Mouse (Mus musculus) myocyte (in vitro differentiated cells): ENCODE measurements around the gene Map1b. TPM values are rescaled to one million over a fixed set of nuclear protein-coding genes. Genes with fewer than 3 reads are reported as not detected.

Experiments
- H3K27me3 ChIP-seq: one replicate; pipeline ENCODE4 v1.6.1; 2011; ENCODE audit not compliant: control insufficient read depth, insufficient read depth, insufficient read length
- H3K36me3 ChIP-seq: one replicate; pipeline ENCODE4 v1.6.1; 2011; ENCODE audit not compliant: control insufficient read depth, insufficient read depth
- H3K4me2 ChIP-seq: one replicate; pipeline ENCODE4 v1.6.1; 2011; ENCODE audit warnings: low read depth, control low read depth
- H3K4me3 ChIP-seq: one replicate; pipeline ENCODE4 v1.5.1; 2011; ENCODE audit warnings: mild to moderate bottlenecking, control low read depth, moderate library complexity
- H3K79me2 ChIP-seq: one replicate; pipeline ENCODE4 v1.6.1; 2011; ENCODE audit not compliant: control insufficient read depth, insufficient read depth
- H3ac ChIP-seq: one replicate; pipeline ENCODE4 v1.6.1; 2011; ENCODE audit not compliant: control insufficient read depth, insufficient read length
- CEBPB ChIP-seq: IDR thresholded peaks from 2 replicates; pipeline ENCODE4 v1.6.1; 2011; ENCODE audit warnings: mild to moderate bottlenecking, moderate library complexity; ENCODE audit not compliant: poor library complexity, insufficient read depth, severe bottlenecking
- E2F4 ChIP-seq: IDR thresholded peaks from one replicate; pipeline ENCODE4 v1.6.1; 2011; ENCODE audit warnings: mild to moderate bottlenecking, control low read depth, moderate library complexity; ENCODE audit not compliant: insufficient read depth
- MAX ChIP-seq: IDR thresholded peaks from one replicate; pipeline ENCODE4 v1.6.1; 2011; ENCODE audit warnings: low read depth, mild to moderate bottlenecking, control low read depth
- MYOD1 ChIP-seq, 3 experiments: IDR thresholded peaks; one replicate each; pipeline ENCODE4 v1.6.1; 2011; ENCODE audit warnings: control low read depth in 2 of 3, low read depth in 2 of 3, mild to moderate bottlenecking in 2 of 3, moderate library complexity in 1 of 3; ENCODE audit not compliant: insufficient read length in 2 of 3, control insufficient read depth in 1 of 3
- MYOG ChIP-seq, 3 experiments: IDR thresholded peaks; one replicate each; pipeline ENCODE4 v1.6.1; 2011; ENCODE audit warnings: control low read depth in 2 of 3, low read depth in 2 of 3, mild to moderate bottlenecking in 2 of 3; ENCODE audit not compliant: insufficient read length in 2 of 3, control insufficient read depth in 1 of 3, insufficient read depth in 1 of 3
- POLR2A ChIP-seq: IDR thresholded peaks from one replicate; pipeline ENCODE4 v1.6.1; 2011; ENCODE audit warnings: low read depth, mild to moderate bottlenecking, control low read depth, moderate library complexity; ENCODE audit not compliant: insufficient read length
- POLR2AphosphoS2 ChIP-seq: IDR thresholded peaks from one replicate; pipeline ENCODE4 v1.6.1; 2011; ENCODE audit warnings: low read depth, control low read depth; ENCODE audit not compliant: insufficient read length
- REST ChIP-seq: IDR thresholded peaks from one replicate; pipeline ENCODE4 v1.6.1; 2011; ENCODE audit warnings: mild to moderate bottlenecking, control low read depth, moderate library complexity; ENCODE audit not compliant: insufficient read depth, insufficient read length
- SRF ChIP-seq: IDR thresholded peaks from one replicate; pipeline ENCODE4 v1.6.1; 2011; ENCODE audit warnings: low read depth; ENCODE audit not compliant: control insufficient read depth, insufficient read length
- TCF12 ChIP-seq: IDR thresholded peaks from one replicate; pipeline ENCODE4 v1.6.1; 2011; ENCODE audit warnings: mild to moderate bottlenecking, control low read depth; ENCODE audit not compliant: poor library complexity, insufficient read depth, severe bottlenecking
- TCF3 ChIP-seq: IDR thresholded peaks from one replicate; pipeline ENCODE4 v1.6.1; 2011; ENCODE audit warnings: low read depth, control low read depth; ENCODE audit not compliant: insufficient read length
- USF1 ChIP-seq: IDR thresholded peaks from one replicate; pipeline ENCODE4 v1.6.1; 2011; ENCODE audit warnings: low read depth, mild to moderate bottlenecking, control low read depth, moderate library complexity
- polyA plus RNA-seq: library from polyadenylated mRNA; unstranded; fragments of >200 nt; fragmentation: generic; extraction: Trizol; gene quantifications from one replicate; pipeline ENCODE4 v1.2.1, GENCODE M21; 2012; ENCODE audit warnings: missing spikeins

Gene Map1b
- polyA plus RNA-seq, 1 experiment = 40.6 TPM

GRCm38 (mm10) chr13:99387901-99388811 is 128.2 kb downstream of the Map1b start:
- Histone ChIP-seq H3K4me3 (no peak overlapping the region), H3ac (no peak overlapping the region)
- TF ChIP-seq POLR2A (no peak), MYOD1 (IDR thresholded peaks at IDR 0.05; ENCODE audit: control insufficient read depth in 1 of 3, insufficient read length in 2 of 3, low read depth in 2 of 3) (no peak), POLR2AphosphoS2 (no peak), CEBPB (no peak), SRF (no peak), E2F4 (no peak), MYOG (IDR thresholded peaks at IDR 0.05; ENCODE audit: control insufficient read depth in 1 of 3, insufficient read depth in 1 of 3, insufficient read length in 2 of 3, low read depth in 2 of 3) (no peak), TCF12 (no peak), REST (no peak), USF1 (no peak), MAX (no peak), TCF3 (no peak)

GRCm38 (mm10) chr13:99386341-99386740 is 130.0 kb downstream of the Map1b start:
- Histone ChIP-seq H3K79me2 (no peaks in the 10 kb centered on the region), H3K4me2 (no peak overlapping the region), H3K36me3 (no peaks in the 10 kb centered on the region), H3K27me3 (no peaks in the 10 kb centered on the region), H3ac (no peak overlapping the region), H3K4me3 (no peak overlapping the region)
- TF ChIP-seq E2F4 (no peak), CEBPB (no peak), MAX (no peak), MYOG (IDR thresholded peaks at IDR 0.05; ENCODE audit: control insufficient read depth in 1 of 3, insufficient read depth in 1 of 3, insufficient read length in 2 of 3, low read depth in 2 of 3) (no peak), POLR2A (no peak), TCF3 (no peak), SRF (no peak), REST (no peak), POLR2AphosphoS2 (no peak)

More at GRCm38 (mm10) chr13:99387901-99388811, 128.2 kb downstream of the Map1b start:
- peaks cover 3% of the 10 kb centered on the region for H3K79me2 ChIP-seq
- no peak overlapping the region for H3K4me2 ChIP-seq
- no peaks in the 10 kb centered on the region for H3K36me3 ChIP-seq
- H3K27me3 ChIP-seq = no peaks in the 10 kb centered on the region

- Histone ChIP-seq H3K4me2 (no peak overlapping the region), H3ac (no peak overlapping the region), H3K79me2 (no peaks in the 10 kb centered on the region), H3K36me3 (no peaks in the 10 kb centered on the region), H3K27me3 (no peaks in the 10 kb centered on the region), H3K4me3 (no peak overlapping the region)
- TF ChIP-seq TCF3 (no peak), E2F4 (no peak), POLR2AphosphoS2 (no peak), TCF12 (no peak), MYOG (IDR thresholded peaks at IDR 0.05; ENCODE audit: control insufficient read depth in 1 of 3, insufficient read depth in 1 of 3, insufficient read length in 2 of 3, low read depth in 2 of 3) (no peak), REST (no peak), MAX (no peak), MYOD1 (IDR thresholded peaks at IDR 0.05; ENCODE audit: control insufficient read depth in 1 of 3, insufficient read length in 2 of 3, low read depth in 2 of 3) (no peak), USF1 (no peak), SRF (no peak), CEBPB (no peak), POLR2A (no peak)
Observed at GRCm38 (mm10) chr13:99385911-99386310, 130.4 kb downstream of the Map1b start.

- no peak for TF ChIP-seq TCF3
- no peak for TF ChIP-seq USF1
- no peak for TF ChIP-seq E2F4
- TF ChIP-seq MYOG (IDR thresholded peaks at IDR 0.05; ENCODE audit: control insufficient read depth in 1 of 3, insufficient read depth in 1 of 3, insufficient read length in 2 of 3, low read depth in 2 of 3) = no peak
- TF ChIP-seq SRF = no peak
- TF ChIP-seq MAX = no peak
- no peak for TF ChIP-seq POLR2AphosphoS2
- TF ChIP-seq POLR2A = no peak
- no peak for TF ChIP-seq REST
- no peak for TF ChIP-seq CEBPB
- TF ChIP-seq MYOD1 (IDR thresholded peaks at IDR 0.05; ENCODE audit: control insufficient read depth in 1 of 3, insufficient read length in 2 of 3, low read depth in 2 of 3) = no peak
- TF ChIP-seq TCF12 = no peak
- Histone ChIP-seq H3K36me3 (no peaks in the 10 kb centered on the region), H3K79me2 (no peaks in the 10 kb centered on the region), H3K4me3 (no peak overlapping the region), H3K27me3 (no peaks in the 10 kb centered on the region), H3K4me2 (peak overlapping the region; percentile 60), H3ac (no peak overlapping the region)
Observed at GRCm38 (mm10) chr13:99384555-99385203, 131.7 kb downstream of the Map1b start.
